Mouse (Mus musculus) embryonic fibroblast, embryonic 13.5 days (primary cell): ENCODE data around the gene Nr5a2. TPM values are rescaled to one million over a fixed set of nuclear protein-coding genes. Genes with fewer than 3 reads are reported as not detected.

Source experiments
- H3K27ac ChIP-seq: 2 replicates; pipeline ENCODE4 v1.5.1; 2012; ENCODE audit warnings: low read length, control low read depth, inconsistent platforms; ENCODE audit not compliant: insufficient read depth
- H3K4me1 ChIP-seq: 2 replicates; pipeline ENCODE4 v1.6.1; 2011; ENCODE audit warnings: low read length; ENCODE audit not compliant: control insufficient read depth, insufficient read depth
- H3K4me3 ChIP-seq: 2 replicates; pipeline ENCODE4 v1.5.1; 2011; ENCODE audit warnings: mild to moderate bottlenecking, control low read depth, low read length; ENCODE audit not compliant: insufficient read depth
- CTCF ChIP-seq: IDR thresholded peaks from 2 replicates; pipeline ENCODE4 v1.5.1; 2011; ENCODE audit warnings: mild to moderate bottlenecking, control low read depth, low read length, moderate library complexity, borderline replicate concordance; ENCODE audit not compliant: insufficient read depth
- POLR2A ChIP-seq: IDR thresholded peaks from 2 replicates; pipeline ENCODE4 v1.6.1; 2011; ENCODE audit warnings: low read depth, mild to moderate bottlenecking, control low read depth, low read length, moderate library complexity
- polyA plus RNA-seq: library from polyadenylated mRNA; stranded (reverse); fragments of >200 nt; gene quantifications from 2 replicates; pipeline ENCODE4 v1.2.4, GENCODE M21; 2011; ENCODE audit warnings: low read depth; ENCODE audit not compliant: missing spikeins, insufficient read length

Gene Nr5a2
- polyA plus RNA-seq, 1 experiment, result not detected

GRCm38 (mm10) chr1:136949323-136949741 is 10.9 kb downstream of the Nr5a2 start:
- Histone ChIP-seq H3K4me1 (no peaks in the 10 kb centered on the region), H3K4me3 (peak overlapping the region; percentile 6), H3K27ac (no peak overlapping the region)

GRCm38 (mm10) chr1:136948511-136949275 is 11.6 kb downstream of the Nr5a2 start:
- no peaks in the 10 kb centered on the region for H3K4me1 ChIP-seq
- TF ChIP-seq POLR2A (no peak), CTCF (no peak)
- peak overlapping the region; percentile 6 for H3K4me3 ChIP-seq
- H3K27ac ChIP-seq, result no peak overlapping the region

More at GRCm38 (mm10) chr1:136949323-136949741, 10.9 kb downstream of the Nr5a2 start:
- TF ChIP-seq CTCF (no peak), POLR2A (no peak)

GRCm38 (mm10) chr1:136948127-136948422 is 12.2 kb downstream of the Nr5a2 start:
- Histone ChIP-seq H3K4me1 (no peaks in the 10 kb centered on the region), H3K4me3 (no peak overlapping the region), H3K27ac (no peak overlapping the region)
- no peak for TF ChIP-seq CTCF
- no peak for TF ChIP-seq POLR2A

GRCm38 (mm10) chr1:136947394-136948126 is 12.7 kb downstream of the Nr5a2 start:
- Histone ChIP-seq H3K27ac (no peak overlapping the region), H3K4me3 (no peak overlapping the region), H3K4me1 (no peaks in the 10 kb centered on the region)
- TF ChIP-seq CTCF (no peak), POLR2A (no peak)

- Histone ChIP-seq H3K4me3 (no peak overlapping the region), H3K4me1 (no peaks in the 10 kb centered on the region), H3K27ac (no peak overlapping the region)
- TF ChIP-seq CTCF, result no peak
- no peak for TF ChIP-seq POLR2A
Measured at GRCm38 (mm10) chr1:136946806-136947393, 13.3 kb downstream of the Nr5a2 start.

- Histone ChIP-seq H3K4me3 (no peak overlapping the region), H3K27ac (no peak overlapping the region), H3K4me1 (no peaks in the 10 kb centered on the region)
- no peak for TF ChIP-seq POLR2A
- no peak for TF ChIP-seq CTCF
Measured at GRCm38 (mm10) chr1:136946404-136946803, 13.8 kb downstream of the Nr5a2 start.

- TF ChIP-seq POLR2A (no peak), CTCF (no peak)
- no peak overlapping the region for H3K27ac ChIP-seq
- H3K4me3 ChIP-seq, result no peak overlapping the region
- H3K4me1 ChIP-seq, result no peaks in the 10 kb centered on the region
Measured at GRCm38 (mm10) chr1:136945876-136946275, 14.4 kb downstream of the Nr5a2 start.

GRCm38 (mm10) chr1:136945426-136945825 is 14.8 kb downstream of the Nr5a2 start:
- Histone ChIP-seq H3K4me3 (no peak overlapping the region), H3K4me1 (no peaks in the 10 kb centered on the region)

GRCm38 (mm10) chr1:136940603-136941002 is 19.6 kb downstream of the Nr5a2 start:
- no peak overlapping the region for H3K4me3 ChIP-seq
- TF ChIP-seq CTCF, result no peak
- TF ChIP-seq POLR2A, result no peak
- no peaks in the 10 kb centered on the region for H3K4me1 ChIP-seq
- H3K27ac ChIP-seq, result no peak overlapping the region

More at GRCm38 (mm10) chr1:136945426-136945825, 14.8 kb downstream of the Nr5a2 start:
- TF ChIP-seq POLR2A, result no peak
- TF ChIP-seq CTCF, result no peak
- no peak overlapping the region for H3K27ac ChIP-seq

- no peak overlapping the region for H3K4me3 ChIP-seq
Measured at GRCm38 (mm10) chr1:136939220-136939619, 21.0 kb downstream of the Nr5a2 start.

More at GRCm38 (mm10) chr1:136939220-136939619, 21.0 kb downstream of the Nr5a2 start:
- H3K27ac ChIP-seq, result no peak overlapping the region
- TF ChIP-seq POLR2A (no peak), CTCF (no peak)
- H3K4me1 ChIP-seq, result no peaks in the 10 kb centered on the region
